Mouse (Mus musculus) stomach, postnatal 0 days (tissue): ENCODE measurements at regions not wholly inside any gene's neighbourhood (a gene's known extent, or its start where the extent isn't known, plus 50 kb on each side); places are given as distances from the start of the nearest gene placed in this dataset.

Source experiments
- ATAC-seq: fragments of 200-750 bp; cut with Nextera tagmentation; 2 replicates; pipeline ENCODE4 v1.8.0; 2017; ENCODE audit not compliant: low FRiP score, low TSS enrichment
- DNase-seq: peaks from one replicate; pipeline ENCODE4 v3.0.0-alpha.2; 2016; ENCODE audit warnings: low spot score
- H3K27ac ChIP-seq: fragments of 300-500 bp; sonication (generic); replicated peaks from 2 replicates; pipeline ENCODE4 v1.5.1; 2014; ENCODE audit warnings: mild to moderate bottlenecking, control low read depth
- H3K27me3 ChIP-seq: fragments of 300-500 bp; sonication (generic); 2 replicates; pipeline ENCODE4 v1.6.1; 2014; ENCODE audit warnings: low read length; ENCODE audit not compliant: control insufficient read depth, insufficient read depth
- H3K36me3 ChIP-seq: fragments of 300-500 bp; sonication (generic); 2 replicates; pipeline ENCODE4 v1.6.1; 2014; ENCODE audit warnings: low read length, mixed read lengths; ENCODE audit not compliant: control insufficient read depth, insufficient read depth
- H3K4me1 ChIP-seq: fragments of 300-500 bp; sonication (generic); replicated peaks from 2 replicates; pipeline ENCODE4 v1.6.1; 2014; ENCODE audit warnings: antibody characterized with exemption; ENCODE audit not compliant: control insufficient read depth, insufficient read depth
- H3K4me2 ChIP-seq: fragments of 300-500 bp; sonication (generic); replicated peaks from 2 replicates; pipeline ENCODE4 v1.6.1; 2014; ENCODE audit warnings: low read depth, mild to moderate bottlenecking, control low read depth, moderate library complexity
- H3K4me3 ChIP-seq: fragments of 300-500 bp; sonication (generic); 2 replicates; pipeline ENCODE4 v1.5.1; 2014; ENCODE audit warnings: low read depth, low read length, control low read depth
- H3K9ac ChIP-seq: fragments of 300-500 bp; sonication (generic); 2 replicates; pipeline ENCODE4 v1.6.1; 2014; ENCODE audit warnings: mild to moderate bottlenecking, low read length, control low read depth, mixed read lengths
- H3K9me3 ChIP-seq: fragments of 300-500 bp; sonication (generic); 2 replicates; pipeline ENCODE4 v1.6.1; 2016; ENCODE audit warnings: low read length; ENCODE audit not compliant: control insufficient read depth
- CTCF ChIP-seq: IDR thresholded peaks from 2 replicates; pipeline ENCODE4 v1.5.1; 2016; ENCODE audit warnings: antibody characterized with exemption, low read depth, mild to moderate bottlenecking, moderate library complexity
- EP300 ChIP-seq: optimal IDR thresholded peaks from 2 replicates; pipeline ENCODE3; 2016; ENCODE audit warnings: antibody characterized with exemption
- WGBS: fragments of 180-500 bp; shearing (Covaris S2); extraction: QIAGEN DNeasy Blood & Tissue Kit; methylation state at CpG from one replicate; pipeline ENCODE4 v1.1.7; 2014; 5-methylcytosine and 5-hydroxymethylcytosine counted together

GRCm38 (mm10) chr7:118042914-118043313, 73.1 kb downstream of the Rps15a start:
- 36% methylated on average over 10 of the region's 10 CpGs for WGBS
- Histone ChIP-seq H3K4me2 (no peak overlapping the region), H3K4me3 (no peak overlapping the region), H3K27ac (no peak overlapping the region), H3K27me3 (no peaks in the 10 kb centered on the region), H3K4me1 (no peaks in the 10 kb centered on the region), H3K9ac (no peak overlapping the region), H3K36me3 (no peaks in the 10 kb centered on the region), H3K9me3 (no peaks in the 10 kb centered on the region)
- DNase-seq (no peak), ATAC-seq (no peak)
- no peak for TF ChIP-seq CTCF
- no peak for TF ChIP-seq EP300

GRCm38 (mm10) chr7:118039862-118040261, 76.1 kb downstream of the Rps15a start:
- Histone ChIP-seq H3K4me2 (no peak overlapping the region), H3K27me3 (no peaks in the 10 kb centered on the region), H3K4me1 (no peaks in the 10 kb centered on the region), H3K27ac (no peak overlapping the region), H3K9ac (no peak overlapping the region), H3K36me3 (no peaks in the 10 kb centered on the region), H3K9me3 (no peaks in the 10 kb centered on the region), H3K4me3 (no peak overlapping the region)
- ATAC-seq = no peak
- WGBS = 60% methylated on average over 4 of the region's 4 CpGs
- TF ChIP-seq CTCF (no peak), EP300 (no peak)
- no peak for DNase-seq

- Histone ChIP-seq H3K27ac (no peak overlapping the region), H3K4me1 (no peaks in the 10 kb centered on the region), H3K4me3 (no peak overlapping the region), H3K36me3 (no peaks in the 10 kb centered on the region), H3K9ac (no peak overlapping the region), H3K9me3 (no peaks in the 10 kb centered on the region), H3K27me3 (no peaks in the 10 kb centered on the region), H3K4me2 (no peak overlapping the region)
- ATAC-seq (no peak; the same call in 1 of the 2 replicates), DNase-seq (no peak)
- TF ChIP-seq EP300 (no peak), CTCF (no peak)
- 52% methylated on average over 3 of the region's 3 CpGs for WGBS
Measured at GRCm38 (mm10) chr7:118037062-118037461, 78.9 kb downstream of the Rps15a start.

- ATAC-seq = no peak
Measured at GRCm38 (mm10) chr7:118026106-118026526, 89.9 kb downstream of the Rps15a start.

GRCm38 (mm10) chr7:118004620-118005019, 111.4 kb downstream of the Rps15a start:
- ATAC-seq (no peak), DNase-seq (no peak)
- Histone ChIP-seq H3K9ac (no peak overlapping the region), H3K27me3 (no peaks in the 10 kb centered on the region), H3K4me2 (no peak overlapping the region), H3K36me3 (no peaks in the 10 kb centered on the region), H3K27ac (no peak overlapping the region), H3K9me3 (no peaks in the 10 kb centered on the region), H3K4me3 (no peak overlapping the region), H3K4me1 (no peaks in the 10 kb centered on the region)
- no peak for TF ChIP-seq EP300
- no peak for TF ChIP-seq CTCF
- WGBS = 79% methylated on average over 7 of the region's 7 CpGs

More at GRCm38 (mm10) chr7:118026106-118026526, 89.9 kb downstream of the Rps15a start:
- Histone ChIP-seq H3K27me3 (no peaks in the 10 kb centered on the region), H3K27ac (no peak overlapping the region), H3K9me3 (no peaks in the 10 kb centered on the region), H3K9ac (no peak overlapping the region), H3K4me3 (no peak overlapping the region), H3K36me3 (no peaks in the 10 kb centered on the region), H3K4me1 (no peaks in the 10 kb centered on the region; the same call in 1 of the 2 replicates), H3K4me2 (no peak overlapping the region)
- 6% methylated on average over 10 of the region's 10 CpGs for WGBS
- no peak for DNase-seq
- TF ChIP-seq EP300 (no peak), CTCF (no peak)

- H3K4me2 ChIP-seq = no peak overlapping the region
- H3K9ac ChIP-seq = no peak overlapping the region
- no peaks in the 10 kb centered on the region for H3K36me3 ChIP-seq
- no peak for DNase-seq
- no peaks in the 10 kb centered on the region for H3K4me1 ChIP-seq
- H3K9me3 ChIP-seq = no peaks in the 10 kb centered on the region
- 62% methylated on average over 3 of the region's 3 CpGs for WGBS
- TF ChIP-seq CTCF (no peak), EP300 (no peak)
- no peak overlapping the region for H3K4me3 ChIP-seq
- H3K27me3 ChIP-seq = no peaks in the 10 kb centered on the region
- H3K27ac ChIP-seq = no peak overlapping the region
- ATAC-seq = no peak
Measured at GRCm38 (mm10) chr7:118001881-118002280, 114.1 kb downstream of the Rps15a start.

- no peaks in the 10 kb centered on the region for H3K9me3 ChIP-seq
- H3K4me3 ChIP-seq = no peak overlapping the region
- H3K27ac ChIP-seq = no peak overlapping the region
- WGBS = 6% methylated on average over 4 of the region's 4 CpGs
- H3K4me1 ChIP-seq = no peaks in the 10 kb centered on the region
- H3K36me3 ChIP-seq = no peaks in the 10 kb centered on the region
- H3K27me3 ChIP-seq = no peaks in the 10 kb centered on the region
- DNase-seq (peak; percentile 66), ATAC-seq (no peak)
- no peak for TF ChIP-seq EP300
- no peak for TF ChIP-seq CTCF
- no peak overlapping the region for H3K4me2 ChIP-seq
- no peak overlapping the region for H3K9ac ChIP-seq
Measured at GRCm38 (mm10) chr7:118001121-118001520, 114.9 kb downstream of the Rps15a start.
